Mouse (Mus musculus): ENCODE data around the gene Tsc2.

DNA sequence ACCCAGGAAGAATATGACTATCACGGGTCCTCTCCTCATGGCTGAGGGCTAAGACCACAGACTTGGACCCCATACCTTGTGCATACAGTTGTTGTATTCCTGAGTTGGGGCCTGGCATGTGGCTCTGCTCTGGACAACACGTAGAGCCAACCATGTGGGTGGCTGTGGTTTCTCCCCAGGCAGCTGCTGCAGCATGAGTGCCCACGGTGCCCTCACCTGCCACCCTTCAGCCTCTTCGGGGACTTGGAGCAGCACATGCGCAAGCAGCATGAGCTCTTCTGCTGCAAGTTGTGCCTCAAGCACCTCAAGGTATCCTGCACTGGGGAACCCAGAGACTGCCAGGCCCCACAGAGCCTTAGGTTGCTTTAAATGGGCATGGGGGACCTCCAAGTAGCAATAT, 44.4 kb upstream of the Tsc2 start:
- TF ChIP-seq CTCF (IDR thresholded peaks at IDR 0.05; ENCODE audit: low read depth), result no peak
- TF ChIP-seq EP300 (IDR thresholded peaks at IDR 0.05; ENCODE audit: low read depth), result no peak
